Mouse (Mus musculus): ENCODE measurements around the gene Myo5a. TPM values are rescaled to one million over a fixed set of nuclear protein-coding genes. Genes with fewer than 3 reads are reported as not detected.
A peak's percentile ranks its signal among the peaks of the same experiment; 100 is the strongest.

Myo5a gene
- polyA plus RNA-seq, 2 experiments: 1.3 to 1.6 TPM

- Histone ChIP-seq H3K27me3 (ENCODE audit: control insufficient read depth, insufficient read depth, low read length) (peaks cover 33% of the 10 kb centered on the region), H3K36me3 (replicated peaks; ENCODE audit: control insufficient read depth, insufficient read depth, low read depth) (no peaks in the 10 kb centered on the region), H3K4me1 (replicated peaks; ENCODE audit: control insufficient read depth in 2 of 2, insufficient read depth in 2 of 2, low read length in 1 of 2) (peaks cover 0 to 6% of the 10 kb centered on the region in 2 experiments; a peak in 2 of 4 replicates), H3K4me3 (ENCODE audit: insufficient read depth in 1 of 2, low read depth in 2 of 2, low read length in 2 of 2) (peak overlapping the region; percentile 62 to 65), H3K27ac (no peak overlapping the region), H3K9me3 (ENCODE audit: control insufficient read depth, low read length) (no peaks in the 10 kb centered on the region), H3K4me2 (ENCODE audit: low read depth) (peak overlapping the region; percentile 67), H3K9ac (replicated peaks) (peak overlapping the region; percentile 56)
- DNase-seq (ENCODE audit: low read depth in 3 of 3, low spot score in 3 of 3) (peak; percentile 45 to 50 (median 47)), ATAC-seq (ENCODE audit: insufficient read depth) (peak; percentile 99)
- TF ChIP-seq EP300 (IDR thresholded peaks at IDR 0.05; ENCODE audit: low read depth): no peak
- no peak for TF ChIP-seq CTCF (IDR thresholded peaks at IDR 0.05; ENCODE audit: low read depth)
- WGBS (ENCODE audit: insufficient replicate concordance): 2% methylated on average over 69 of the region's 92 CpGs
Measured at GRCm38 (mm10) chr9:75071029-75071705, 352 bp downstream of the Myo5a start.

- Histone ChIP-seq H3K4me3 (ENCODE audit: insufficient read depth in 1 of 2, low read depth in 2 of 2, low read length in 2 of 2) (peak overlapping the region; percentile 57 to 65), H3K36me3 (replicated peaks; ENCODE audit: control insufficient read depth, insufficient read depth, low read depth) (no peaks in the 10 kb centered on the region), H3K9ac (replicated peaks) (peak overlapping the region; percentile 56), H3K27me3 (ENCODE audit: control insufficient read depth, insufficient read depth, low read length) (peaks cover 33% of the 10 kb centered on the region), H3K9me3 (ENCODE audit: control insufficient read depth, low read length) (no peaks in the 10 kb centered on the region), H3K4me2 (ENCODE audit: low read depth) (peak overlapping the region; percentile 67), H3K4me1 (replicated peaks; ENCODE audit: control insufficient read depth in 2 of 2, insufficient read depth in 2 of 2, low read length in 1 of 2) (peaks cover 0 to 6% of the 10 kb centered on the region in 2 experiments; a peak in 2 of 4 replicates), H3K27ac (no peak overlapping the region)
- under 1% methylated on average over 29 of the region's 29 CpGs for WGBS (ENCODE audit: insufficient replicate concordance)
- DNase-seq (ENCODE audit: low read depth in 3 of 3, low spot score in 3 of 3) (no peak), ATAC-seq (ENCODE audit: insufficient read depth) (peak; percentile 32; the same call in 1 of the 2 replicates)
- TF ChIP-seq CTCF (IDR thresholded peaks at IDR 0.05; ENCODE audit: low read depth) (no peak), EP300 (IDR thresholded peaks at IDR 0.05; ENCODE audit: low read depth) (no peak)
Measured at GRCm38 (mm10) chr9:75071706-75072192, 934 bp downstream of the Myo5a start.

- H3K4me3 ChIP-seq (ENCODE audit: insufficient read depth in 1 of 2, low read depth in 2 of 2, low read length in 2 of 2): no peak overlapping the region
- no peak overlapping the region for H3K9ac ChIP-seq (replicated peaks)
- H3K4me2 ChIP-seq (ENCODE audit: low read depth): peak overlapping the region; percentile 67
- no peaks in the 10 kb centered on the region for H3K9me3 ChIP-seq (ENCODE audit: control insufficient read depth, low read length)
- whole genome bisulfite sequencing (ENCODE audit: insufficient replicate concordance): 34% methylated on average over 3 of the region's 3 CpGs
- H3K27me3 ChIP-seq (ENCODE audit: control insufficient read depth, insufficient read depth, low read length): peaks cover 33% of the 10 kb centered on the region
- DNase-seq (ENCODE audit: low read depth in 3 of 3, low spot score in 3 of 3) (no peak), ATAC-seq (ENCODE audit: insufficient read depth) (no peak)
- H3K27ac ChIP-seq: no peak overlapping the region
- H3K4me1 ChIP-seq (replicated peaks; ENCODE audit: control insufficient read depth in 2 of 2, insufficient read depth in 2 of 2, low read length in 1 of 2): peaks cover 0 to 6% of the 10 kb centered on the region in 2 experiments; a peak in 2 of 4 replicates
- TF ChIP-seq CTCF (IDR thresholded peaks at IDR 0.05; ENCODE audit: low read depth) (no peak), EP300 (IDR thresholded peaks at IDR 0.05; ENCODE audit: low read depth) (no peak)
- no peaks in the 10 kb centered on the region for H3K36me3 ChIP-seq (replicated peaks; ENCODE audit: control insufficient read depth, insufficient read depth, low read depth)
Measured at GRCm38 (mm10) chr9:75072361-75072760, 1.5 kb downstream of the Myo5a start.

- no peak for TF ChIP-seq CTCF (IDR thresholded peaks at IDR 0.05; ENCODE audit: low read depth)
- no peak for TF ChIP-seq EP300 (IDR thresholded peaks at IDR 0.05; ENCODE audit: low read depth)
- Histone ChIP-seq H3K4me3 (ENCODE audit: insufficient read depth in 1 of 2, low read depth in 2 of 2, low read length in 2 of 2) (no peak overlapping the region), H3K27ac (no peak overlapping the region), H3K9me3 (ENCODE audit: control insufficient read depth, low read length) (no peaks in the 10 kb centered on the region), H3K9ac (replicated peaks) (no peak overlapping the region), H3K4me2 (ENCODE audit: low read depth) (no peak overlapping the region), H3K36me3 (replicated peaks; ENCODE audit: control insufficient read depth, insufficient read depth, low read depth) (no peaks in the 10 kb centered on the region), H3K27me3 (ENCODE audit: control insufficient read depth, insufficient read depth, low read length) (peaks cover 7% of the 10 kb centered on the region), H3K4me1 (replicated peaks; ENCODE audit: control insufficient read depth in 2 of 2, insufficient read depth in 2 of 2, low read length in 1 of 2) (no peaks in the 10 kb centered on the region)
- DNase-seq (ENCODE audit: low read depth in 3 of 3, low spot score in 3 of 3) (no peak), ATAC-seq (ENCODE audit: insufficient read depth) (no peak)
Measured at GRCm38 (mm10) chr9:75077191-75077590, 6.4 kb downstream of the Myo5a start.

- 60% methylated on average over 5 of the region's 5 CpGs for WGBS (ENCODE audit: insufficient replicate concordance)
- H3K27ac ChIP-seq: no peak overlapping the region
Measured at GRCm38 (mm10) chr9:75085242-75085824, 14.5 kb downstream of the Myo5a start.

More at GRCm38 (mm10) chr9:75085242-75085824, 14.5 kb downstream of the Myo5a start:
- H3K4me2 ChIP-seq (ENCODE audit: low read depth): no peak overlapping the region
- no peaks in the 10 kb centered on the region for H3K36me3 ChIP-seq (replicated peaks; ENCODE audit: control insufficient read depth, insufficient read depth, low read depth)
- DNase-seq (ENCODE audit: low read depth in 3 of 3, low spot score in 3 of 3): no peak
- H3K4me1 ChIP-seq (replicated peaks; ENCODE audit: control insufficient read depth in 2 of 2, insufficient read depth in 2 of 2, low read length in 1 of 2): no peaks in the 10 kb centered on the region
- no peak overlapping the region for H3K4me3 ChIP-seq (ENCODE audit: insufficient read depth in 1 of 2, low read depth in 2 of 2, low read length in 2 of 2)
- TF ChIP-seq EP300 (IDR thresholded peaks at IDR 0.05; ENCODE audit: low read depth): no peak
- TF ChIP-seq CTCF (IDR thresholded peaks at IDR 0.05; ENCODE audit: low read depth): no peak
- H3K9ac ChIP-seq (replicated peaks): no peak overlapping the region
- ATAC-seq (ENCODE audit: insufficient read depth): no peak
- H3K27me3 ChIP-seq (ENCODE audit: control insufficient read depth, insufficient read depth, low read length): no peaks in the 10 kb centered on the region
- no peaks in the 10 kb centered on the region for H3K9me3 ChIP-seq (ENCODE audit: control insufficient read depth, low read length)
